Mouse (Mus musculus) G1E (cell line): ENCODE data around the gene Ddx39b.

Source experiments
- CTCF ChIP-seq: IDR thresholded peaks from 2 replicates; pipeline ENCODE4 v1.5.1; 2012; ENCODE audit warnings: low read depth, low read length, inconsistent platforms, mixed read lengths
- TAL1 ChIP-seq: conservative IDR thresholded peaks from 2 replicates; pipeline ENCODE4 v1.6.1; 2012; ENCODE audit warnings: low read depth, low read length, inconsistent platforms, mixed read lengths

- TF ChIP-seq CTCF = no peak
- no peak for TF ChIP-seq TAL1
These were observed 30.7 kb downstream of the Ddx39b start for GRCm38 (mm10) chr17:35272249-35272648.
